In genomic region chr4:46997969-46998368, GRCm38 (mm10) we compare ENCODE assay signal across 23 mouse cellular contexts. TPM values are rescaled to one million over a fixed set of nuclear protein-coding genes. Genes with fewer than 3 reads are reported as not detected.
DNase-seq lines count a peak whose midpoint lies in the region; ATAC-seq and TF ChIP-seq lines count a peak whose summit lies in the region.
"Had no signal": no experiment of that assay in that cellular context is flagged by ENCODE, and none has a peak within 500 bp of the region (broad histone marks: within the 10 kb centered on the region; RNA-seq: fewer than 3 reads in every experiment).

No protein-coding gene starts in this region.

- no peak overlapping the region for H3K4me3 ChIP-seq in left cerebral cortex, adult 2 months

- peak; percentile 72 for ATAC-seq in frontal cortex, adult (ENCODE audit: low TSS enrichment)
- ATAC-seq: activated CD4-positive, CD25-positive, alpha-beta regulatory T cell, adult 4 months; CD4-positive, CD25-positive, alpha-beta regulatory T cell, adult 4 months; Patski had no signal

- intact Hi-C loops in left cerebral cortex, adult 2 months (cut with DNase I), result no loop called here
- intact Hi-C loops in heart, postnatal 36 days (cut with DNase I), result no loop called here

- H3K27ac ChIP-seq in left cerebral cortex, adult 2 months, result peak overlapping the region; percentile 10; the same call in 1 of the 2 replicates

- no peak for TF ChIP-seq CTCF in left cerebral cortex, adult 2 months (IDR thresholded peaks at IDR 0.05)

- no peak for DNase-seq in frontal cortex, postnatal 25 days (ENCODE audit: low spot score in 2 of 2)
- DNase-seq in left cerebral cortex, adult 2 months (ENCODE audit: extremely low spot score in 1 of 2, low spot score in 2 of 2), result no peak
- DNase-seq in left cerebral cortex, adult 9 months (ENCODE audit: low spot score in 2 of 2), result no peak
- DNase-seq in right cerebral cortex, adult 18-20 months, result peak; percentile 20
- DNase-seq in right cerebral cortex, adult 2 months (ENCODE audit: low spot score in 2 of 2), result no peak
- peak; percentile 58 for DNase-seq in brain, adult 2 months (ENCODE audit: low read depth, low spot score)
- no peak for DNase-seq in heart, postnatal 36 days
- DNase-seq: adrenal gland, adult 2 months; adrenal gland, adult 8-10 months; adrenal gland, postnatal 10 days; adrenal gland, postnatal 14 days; adrenal gland, postnatal 25 days; adrenal gland, postnatal 36 days; B cell, adult 2 months; cerebellum, adult 11 months; cerebellum, adult 11-12 months; cerebellum, adult 18-20 months had no signal

RNA-seq across cellular contexts. Expression of gene Gabbr2, which starts 6.3 kb away (rescaled TPM):
- total RNA-seq in left cerebral cortex, adult 2 months (2021), result 100 to 1,000 TPM; 258 to 266 TPM
- not detected for total RNA-seq in heart, postnatal 36 days (2021)
- total RNA-seq: CH12.LX, MEL had no signal

RNA-seq across cellular contexts. Expression of gene Anks6, which starts 59.3 kb away (rescaled TPM):
- total RNA-seq in left cerebral cortex, adult 2 months (2021), result 10 to 100 TPM; 21.2 to 24.1 TPM
- 1 to 10 TPM; 2.8 to 3.0 TPM for total RNA-seq in heart, postnatal 36 days (2021)
- total RNA-seq: CH12.LX, MEL had no signal

Comparison
In these comparisons a context has a peak if more than half of its experiments do, and no peak if none do; other contexts are left out.
1. DNase-seq: peak in right cerebral cortex, adult 18-20 months (single experiment) and brain, adult 2 months (single experiment); none in frontal cortex, postnatal 25 days (0 of 2), left cerebral cortex, adult 2 months (0 of 2), left cerebral cortex, adult 9 months (0 of 2), right cerebral cortex, adult 2 months (0 of 2) and heart, postnatal 36 days (0 of 2).
2. RNA of gene Gabbr2, which starts 6.3 kb away (total RNA-seq): 258 to 266 TPM in left cerebral cortex, adult 2 months; not detected in heart, postnatal 36 days; every median in the first group is over 100 times any median in the second.
3. RNA of gene Anks6, which starts 59.3 kb away (total RNA-seq): 21.2 to 24.1 TPM in left cerebral cortex, adult 2 months; 2.8 to 3.0 TPM in heart, postnatal 36 days; every median in the first group is over 4 times any median in the second.